Mouse (Mus musculus): ENCODE measurements at regions not wholly inside any gene's neighbourhood (a gene's known extent, or its start where the extent isn't known, plus 50 kb on each side); places are given as distances from the start of the nearest gene placed in this dataset.

- no peak for DNase-seq (ENCODE audit: low spot score)
These were observed 165.3 kb upstream of the Lrrc3b start for GRCm38 (mm10) chr14:15603954-15604523.

- no peak for DNase-seq (ENCODE audit: low spot score)
These were observed 171.4 kb upstream of the Lrrc3b start for GRCm38 (mm10) chr14:15610166-15610565.

- no peak for DNase-seq (ENCODE audit: low spot score)
These were observed 195.8 kb upstream of the Lrrc3b start for GRCm38 (mm10) chr14:15634581-15634980.

DNA sequence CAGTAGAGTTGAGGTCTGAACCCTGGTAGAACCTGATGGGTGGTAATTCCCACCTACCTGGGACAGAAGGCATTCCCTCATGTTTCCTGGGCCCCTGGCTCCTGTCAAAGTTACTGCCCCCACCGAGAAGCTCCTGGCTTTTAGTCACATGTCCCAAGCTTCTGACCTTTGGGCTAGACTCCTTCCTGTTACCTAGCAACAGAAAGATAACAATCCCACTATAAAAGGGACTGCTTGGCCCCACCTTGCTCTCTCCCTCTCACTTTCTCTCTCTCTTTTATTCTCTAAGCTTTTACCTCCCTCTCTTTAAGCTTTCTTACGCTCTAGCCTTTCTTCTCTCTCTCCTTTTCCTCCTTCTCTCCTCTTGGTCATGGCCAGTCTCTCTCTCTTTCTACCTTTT lies 198.9 kb upstream of the Lrrc3b start:
- no peak for DNase-seq (ENCODE audit: low spot score)

- no peak for DNase-seq (ENCODE audit: low spot score)
These were observed 200.1 kb upstream of the Lrrc3b start for GRCm38 (mm10) chr14:15638869-15639268.

DNA sequence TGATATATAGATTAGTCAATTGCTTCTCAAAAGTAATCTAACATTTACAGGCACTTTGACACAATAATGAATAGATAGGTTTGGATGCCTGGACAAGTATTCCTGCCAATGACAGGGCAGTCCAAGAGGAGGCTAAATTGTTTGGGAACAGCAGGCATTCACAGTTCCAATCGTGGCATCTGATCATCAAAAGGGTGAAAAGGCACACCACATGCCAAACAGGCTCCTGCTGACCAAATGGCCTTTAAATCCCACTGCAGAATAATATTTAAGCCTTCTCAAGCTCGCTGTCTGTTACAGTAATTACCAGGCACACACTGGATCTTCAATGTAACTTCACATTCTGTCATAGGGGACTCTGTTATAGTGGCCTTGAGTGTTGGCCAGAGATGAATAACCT lies 222.1 kb upstream of the Lrrc3b start:
- no peak for DNase-seq (ENCODE audit: low spot score)

- DNase-seq (ENCODE audit: low spot score) = no peak
These were observed 233.5 kb upstream of the Lrrc3b start for GRCm38 (mm10) chr14:15672292-15672691.

GRCm38 (mm10) chr14:15677218-15677617 lies 238.4 kb upstream of the Lrrc3b start:
- DNase-seq (ENCODE audit: low spot score) = no peak

DNA sequence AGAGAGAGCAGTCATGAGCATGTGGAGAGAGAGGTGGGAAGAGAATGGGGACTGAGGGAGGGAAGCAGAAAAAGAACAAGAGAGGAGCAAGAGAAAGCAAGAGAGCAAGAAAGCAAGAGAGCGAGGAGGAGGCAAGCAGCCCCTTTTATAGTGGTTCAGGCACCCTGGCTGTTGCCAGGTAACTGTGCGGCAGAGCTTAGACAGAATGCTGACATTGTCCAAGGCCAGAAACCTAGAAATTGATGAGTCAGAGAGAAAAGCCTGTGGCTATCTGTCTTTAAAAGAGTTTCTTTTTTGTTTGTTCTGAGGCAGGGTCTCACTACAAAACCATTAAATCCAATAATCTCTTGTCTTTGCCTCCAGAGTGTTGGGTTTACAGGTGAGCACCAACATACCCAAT lies 240.7 kb upstream of the Lrrc3b start:
- DNase-seq (ENCODE audit: low spot score) = no peak

DNA sequence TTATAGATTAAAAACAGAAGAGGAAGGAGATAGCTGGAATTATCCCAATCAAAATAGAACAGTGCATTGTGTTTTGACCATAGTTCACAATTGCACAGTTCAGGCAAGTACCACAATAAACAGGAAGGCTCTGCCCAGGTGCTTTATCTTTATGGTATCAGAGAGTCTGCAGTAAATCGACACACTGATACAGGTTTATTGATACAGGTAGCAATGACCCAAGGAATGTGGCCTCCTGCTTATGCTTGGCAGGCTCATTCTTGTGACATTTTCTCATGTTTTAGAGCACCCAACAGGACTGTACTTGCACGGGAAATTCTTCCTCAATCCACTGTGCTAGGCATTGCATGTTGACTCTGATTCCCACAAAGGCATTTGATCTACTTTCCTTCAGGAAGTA lies 259.2 kb upstream of the Lrrc3b start:
- no peak for DNase-seq (ENCODE audit: low spot score)

- no peak for DNase-seq (ENCODE audit: low spot score)
These were observed 259.8 kb upstream of the Lrrc3b start for GRCm38 (mm10) chr14:15698607-15699006.

GRCm38 (mm10) chr14:15722135-15722534 lies 283.3 kb upstream of the Lrrc3b start:
- no peak for DNase-seq (ENCODE audit: low spot score)

GRCm38 (mm10) chr14:15746629-15747238 lies 307.9 kb upstream of the Lrrc3b start:
- DNase-seq (ENCODE audit: low spot score) = no peak

GRCm38 (mm10) chr14:15769846-15770448 lies 331.2 kb upstream of the Lrrc3b start:
- DNase-seq (ENCODE audit: low spot score) = no peak

GRCm38 (mm10) chr14:15784727-15785126 lies 345.9 kb upstream of the Lrrc3b start:
- no peak for DNase-seq (ENCODE audit: low spot score)

DNA sequence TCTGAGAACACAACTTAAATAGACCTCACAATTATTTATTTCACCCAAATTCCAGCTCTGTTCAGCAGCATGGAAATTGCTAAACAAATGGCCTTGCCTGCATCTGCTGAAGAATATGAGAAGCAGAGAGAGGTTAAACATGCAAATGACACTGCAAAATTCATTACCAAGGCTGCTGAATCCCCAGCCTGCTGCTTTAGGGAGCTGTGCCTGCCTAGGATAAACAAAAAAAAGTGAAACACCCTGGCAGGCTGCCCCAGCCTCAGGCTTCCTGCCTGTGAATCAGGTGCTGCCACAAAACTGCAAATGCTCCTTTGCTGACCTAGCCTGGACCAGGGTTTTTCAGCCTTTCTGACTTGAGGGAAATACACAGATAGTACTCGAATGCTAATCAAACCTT lies 346.4 kb upstream of the Lrrc3b start:
- no peak for DNase-seq (ENCODE audit: low spot score)

DNA sequence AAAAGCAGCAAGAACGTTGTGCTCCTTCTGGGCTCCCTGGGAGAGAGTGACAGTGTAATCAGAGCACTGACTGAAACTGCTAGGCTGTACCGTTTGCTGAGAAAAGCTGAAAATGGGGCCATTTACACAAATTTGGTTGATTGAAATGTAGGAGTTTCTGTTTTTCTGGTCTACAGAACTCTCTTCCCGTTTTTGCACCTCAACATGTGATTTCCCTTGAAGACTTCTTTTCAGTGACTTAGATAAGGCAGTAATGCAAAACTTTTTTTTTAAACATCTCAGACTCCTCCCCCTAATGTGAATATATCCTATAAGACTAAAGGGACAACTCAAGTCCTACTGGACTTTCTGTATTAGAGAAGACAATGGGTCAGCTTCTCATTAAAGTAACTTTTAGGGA lies 356.9 kb upstream of the Lrrc3b start:
- DNase-seq (ENCODE audit: low spot score) = no peak

- DNase-seq (ENCODE audit: low spot score) = no peak
These were observed 358.2 kb upstream of the Lrrc3b start for GRCm38 (mm10) chr14:15797019-15797418.

DNA sequence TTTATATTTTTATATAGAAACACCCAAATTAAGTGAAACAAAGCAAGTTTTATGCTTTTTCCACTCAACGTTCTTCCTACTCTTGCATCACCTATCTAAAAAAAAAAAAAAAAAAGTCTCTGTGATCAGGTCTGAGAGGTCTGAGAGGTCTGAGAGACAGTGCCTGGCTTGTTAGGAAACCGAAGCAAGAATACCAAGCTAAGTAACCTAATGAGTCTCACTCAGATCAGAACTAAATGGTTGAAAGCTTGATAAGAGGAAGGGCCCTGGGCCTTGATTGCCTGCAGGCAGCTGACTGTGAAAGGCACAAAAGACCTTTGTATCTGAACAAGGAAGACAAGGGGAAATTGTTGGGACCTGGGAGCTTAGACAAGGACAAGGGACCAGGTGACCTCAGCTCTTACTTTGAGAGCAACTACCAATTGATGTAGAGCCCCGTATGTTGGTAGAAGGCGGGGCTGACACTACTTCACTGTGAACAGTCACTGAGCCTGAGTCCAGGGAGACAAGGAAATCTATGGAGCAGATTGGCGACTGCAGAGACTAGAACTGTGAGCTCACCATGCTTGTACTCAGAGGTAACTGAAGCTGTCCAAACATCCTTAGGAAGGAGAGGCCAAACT lies 362.8 kb upstream of the Lrrc3b start:
- no peak for DNase-seq (ENCODE audit: low spot score)

DNA sequence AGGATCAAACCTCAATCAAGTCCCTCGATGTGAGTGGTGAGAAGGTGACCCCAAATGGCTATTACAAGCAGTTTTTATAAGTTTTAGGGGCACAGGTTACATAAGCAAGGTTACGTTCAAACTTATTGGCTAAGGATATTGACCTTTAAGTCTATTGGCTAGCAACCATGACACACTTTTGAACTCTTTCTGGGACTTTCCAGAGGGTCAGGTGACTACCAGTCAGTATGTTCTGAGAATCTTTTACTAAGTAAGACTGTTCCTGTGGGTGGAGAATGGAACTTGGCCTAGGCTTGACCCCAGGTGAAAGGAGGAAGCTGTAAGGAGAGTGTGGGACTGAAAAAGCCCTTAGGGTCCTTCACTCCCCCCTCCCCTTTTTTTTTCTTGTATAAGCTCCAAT lies 370.3 kb upstream of the Lrrc3b start:
- DNase-seq (ENCODE audit: low spot score) = no peak

DNA sequence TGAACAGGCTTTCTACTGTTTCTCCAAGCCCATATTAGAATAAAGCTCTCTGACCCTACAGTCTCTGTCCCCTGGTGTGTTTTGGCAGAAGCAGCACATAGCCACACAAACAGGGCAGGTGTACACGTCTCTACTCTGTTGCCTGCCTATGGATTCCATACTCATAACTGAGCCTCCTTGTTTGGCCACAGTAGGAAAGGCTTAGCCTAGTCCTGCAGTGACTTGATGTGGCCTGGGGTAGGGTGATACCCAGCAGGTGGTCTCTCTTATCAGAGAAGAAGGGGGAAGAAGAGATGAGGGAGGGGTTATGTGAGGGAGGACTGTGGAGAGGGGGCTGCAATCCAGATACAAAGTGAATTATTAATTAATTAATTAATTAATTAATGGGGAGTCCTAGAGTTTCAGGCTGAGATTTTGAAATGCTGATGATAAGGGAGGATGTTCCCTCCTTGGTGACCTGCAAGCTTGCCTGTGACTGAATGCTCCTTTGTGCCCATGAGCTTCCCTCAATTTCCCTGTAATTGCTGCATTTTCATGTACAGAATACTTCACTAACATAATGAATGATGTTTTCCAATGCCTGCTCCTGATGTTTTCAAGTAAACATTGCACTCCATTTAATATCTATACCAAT lies 402.7 kb upstream of the Lrrc3b start:
- no peak for DNase-seq (ENCODE audit: low spot score)

DNA sequence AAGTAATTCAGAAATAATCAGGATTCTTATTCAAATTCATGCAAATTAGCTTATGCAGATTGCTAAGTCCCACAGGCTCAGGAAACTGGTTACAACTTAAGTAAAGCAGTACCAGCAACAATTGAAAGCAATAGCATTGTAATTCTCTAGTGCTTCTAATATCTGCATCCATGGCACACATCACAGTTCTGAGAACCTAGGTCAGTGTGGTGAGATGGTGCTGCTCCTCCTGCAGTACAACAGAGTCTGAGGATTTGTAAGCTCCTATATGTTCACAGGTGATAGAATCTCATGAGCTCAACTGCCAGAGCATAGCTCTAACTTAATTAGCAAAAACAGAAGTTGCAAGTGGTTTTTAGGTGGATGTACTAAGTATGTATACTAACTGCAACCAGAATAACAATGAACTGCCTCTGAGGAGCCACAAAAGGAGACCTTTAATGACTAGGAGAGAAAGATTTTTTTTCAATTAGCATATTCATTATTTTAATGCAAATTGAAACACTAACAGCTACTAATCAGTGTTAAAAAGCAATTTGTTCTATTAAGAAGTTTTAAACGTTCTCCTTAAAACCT lies 403.3 kb upstream of the Lrrc3b start:
- no peak for DNase-seq (ENCODE audit: low spot score)

Data from gastrocnemius, adult 18-20 months (tissue).